Mouse (Mus musculus) neural tube, postnatal 0 days (tissue): ENCODE data around the gene Olfr492. TPM values are rescaled to one million over a fixed set of nuclear protein-coding genes. Genes with fewer than 3 reads are reported as not detected.

Source experiments
- polyA plus RNA-seq: library from polyadenylated mRNA; unstranded; fragments of >200 nt; fragmentation: Nextera tagmentation; extraction: Ambion mirVana; gene quantifications from 2 replicates; pipeline ENCODE4 v1.2.1, GENCODE M21; 2015

The Olfr492 gene
- polyA plus RNA-seq: not detected in 2 replicates

DNA sequence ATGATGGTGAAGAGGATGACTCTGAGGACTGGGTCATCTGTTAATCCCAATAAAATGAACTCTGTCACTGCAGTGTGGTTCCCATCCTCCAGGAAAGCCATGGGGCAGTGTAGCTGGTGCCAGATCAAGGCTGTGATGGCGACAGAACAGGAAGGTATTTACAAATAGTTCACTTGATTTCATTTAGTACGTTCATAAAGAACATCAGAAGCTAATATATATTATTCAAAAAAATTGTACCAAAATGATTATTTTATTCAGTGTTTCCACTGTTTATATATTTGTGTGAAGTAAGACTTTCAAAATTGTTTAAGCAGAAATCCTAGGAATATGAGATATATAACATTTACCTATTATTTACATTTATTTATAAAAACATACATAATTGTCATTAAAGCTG, at the start of gene Olfr492:
Olfr492 (minus strand) TSS at position 101 of the 400 bp plus-strand sequence.

DNA sequence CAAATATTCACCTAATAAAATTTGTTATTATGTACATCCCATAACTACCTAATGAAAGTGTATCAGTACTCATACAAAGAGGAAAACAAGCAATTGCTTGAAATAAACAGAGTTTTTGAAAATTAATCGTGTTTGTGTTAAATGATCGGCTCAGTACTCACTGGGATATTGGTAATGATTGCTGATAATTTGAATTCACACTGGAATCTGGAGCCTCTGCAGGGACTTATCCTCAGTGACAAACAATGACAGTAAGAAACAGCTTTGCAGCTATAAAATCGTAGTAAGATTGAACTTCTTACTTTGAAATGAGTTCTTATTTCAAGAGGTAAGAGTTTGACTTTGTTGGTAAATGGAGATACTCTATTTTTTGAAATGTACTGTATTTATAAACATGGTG, 41.6 kb upstream of the Olfr492 start, which contains the start of gene Olfr494:
Olfr494 (plus strand) TSS at position 301 of the 400 bp plus-strand sequence.

DNA sequence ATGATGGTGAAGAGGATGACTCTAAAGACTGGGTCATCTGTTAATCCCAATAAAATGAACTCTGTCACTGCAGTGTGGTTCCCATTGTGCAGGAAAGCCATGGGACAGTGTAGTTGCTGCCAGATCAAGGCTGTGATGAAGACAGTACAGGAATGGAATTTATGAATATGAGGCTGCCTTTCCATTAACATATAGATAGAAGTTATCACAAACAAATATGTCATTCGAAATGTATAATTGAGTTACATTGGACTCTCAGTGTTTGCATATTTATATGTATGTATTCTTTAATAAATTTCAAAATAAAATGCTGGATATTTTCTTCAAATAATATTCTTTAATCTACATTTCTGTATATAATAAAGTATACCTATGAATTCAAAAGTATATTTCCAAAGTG, 23.4 kb upstream of the Olfr492 start, which contains the start of gene Olfr493:
Olfr493 (minus strand) TSS at position 101 of the 400 bp plus-strand sequence.

DNA sequence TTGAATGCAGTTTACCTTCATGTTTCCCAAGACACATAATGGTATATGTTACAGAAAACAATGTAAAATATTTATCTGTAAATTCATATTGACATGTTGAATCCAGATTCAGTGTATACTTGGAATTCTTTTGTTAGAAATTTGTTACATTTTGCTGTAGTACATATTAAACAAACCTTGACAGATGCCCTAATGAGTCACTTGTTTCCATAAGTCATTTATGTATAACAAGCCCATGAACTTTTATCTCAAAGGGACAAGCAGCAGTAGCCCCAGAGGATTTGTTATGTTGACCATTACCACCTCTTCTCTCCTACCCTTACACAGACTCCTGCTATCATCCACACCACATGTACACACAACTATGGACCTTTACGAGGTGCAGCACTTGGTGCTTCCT, 10.3 kb downstream of the Olfr492 start, which contains the start of gene Olfr491:
Olfr491 (plus strand) TSS at position 301 of the 400 bp plus-strand sequence.

DNA sequence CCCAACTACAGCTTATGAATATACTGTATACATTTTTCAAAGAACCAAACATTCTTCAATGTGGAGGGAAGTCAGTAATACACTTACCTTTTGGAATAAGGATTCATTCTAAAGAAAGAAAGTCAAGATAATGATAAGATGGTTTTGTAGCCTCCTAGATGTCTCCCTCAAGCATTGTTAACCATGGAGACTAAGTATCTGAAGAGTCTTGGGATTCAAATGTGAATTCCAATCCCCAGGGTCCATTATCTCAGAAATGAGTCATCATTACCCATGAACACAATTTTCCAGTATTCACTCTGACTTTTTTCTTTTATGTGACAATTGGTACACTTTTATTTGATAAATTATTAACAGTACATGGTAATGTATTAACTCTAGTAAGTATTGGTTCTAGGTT, 34.6 kb downstream of the Olfr492 start, which contains the start of gene Olfr490:
Olfr490 (minus strand) TSS at position 101 of the 400 bp plus-strand sequence.

Other genes starting within 250 kb of the Olfr492 start
- not detected in 2 replicates for gene Olfr481, start 243.8 kb downstream of the Olfr492 start, polyA plus RNA-seq
- 0.06 and 0.10 TPM in 2 replicates for gene Olfr482, start 226.1 kb downstream of the Olfr492 start, polyA plus RNA-seq
- gene Olfr483, start 222.8 kb downstream of the Olfr492 start, polyA plus RNA-seq: not detected in 2 replicates
- not detected in 2 replicates for gene Olfr484, start 196.2 kb downstream of the Olfr492 start, polyA plus RNA-seq
- gene Olfr485, start 163.8 kb downstream of the Olfr492 start, polyA plus RNA-seq: not detected in 2 replicates
- gene Olfr486, start 150.9 kb downstream of the Olfr492 start, polyA plus RNA-seq: not detected in 2 replicates
- gene Olfr487, start 109.0 kb downstream of the Olfr492 start, polyA plus RNA-seq: not detected in 2 replicates
- not detected in 2 replicates for gene Olfr488, start 65.3 kb downstream of the Olfr492 start, polyA plus RNA-seq
- not detected in 2 replicates for gene Olfr490, start 34.7 kb downstream of the Olfr492 start, polyA plus RNA-seq
- gene Olfr491, start 10.2 kb downstream of the Olfr492 start, polyA plus RNA-seq: not detected in 2 replicates
- gene Olfr493, start 23.3 kb upstream of the Olfr492 start, polyA plus RNA-seq: not detected in 2 replicates
- gene Olfr494, start 41.7 kb upstream of the Olfr492 start, polyA plus RNA-seq: not detected in 2 replicates
- not detected in 2 replicates for gene Olfr495, start 69.5 kb upstream of the Olfr492 start, polyA plus RNA-seq
- not detected in 2 replicates for gene Olfr497, start 96.7 kb upstream of the Olfr492 start, polyA plus RNA-seq
- not detected in 2 replicates for gene Olfr498, start 141.7 kb upstream of the Olfr492 start, polyA plus RNA-seq
- not detected in 2 replicates for gene Olfr502, start 201.4 kb upstream of the Olfr492 start, polyA plus RNA-seq
- gene Olfr503, start 220.9 kb upstream of the Olfr492 start, polyA plus RNA-seq: not detected in 2 replicates
- not detected in 2 replicates for gene Olfr504, start 242.1 kb upstream of the Olfr492 start, polyA plus RNA-seq